Mouse (Mus musculus) CH12.LX (cell line): ENCODE measurements around the gene Jph2. TPM values are rescaled to one million over a fixed set of nuclear protein-coding genes. Genes with fewer than 3 reads are reported as not detected.
"Not testable (repeated sequence)": the region's sequence is repeated elsewhere in the genome, so short reads cannot be mapped to it uniquely, and the experiment has no call there.

Experiments
- DNase-seq: peaks from one replicate; pipeline ENCODE4 v3.0.0-alpha.2; 2013; ENCODE audit errors: extremely low read depth
- H3K27ac ChIP-seq: 2 replicates; pipeline ENCODE4 v1.5.1; 2012; ENCODE audit warnings: low read depth, mild to moderate bottlenecking, control low read depth, moderate library complexity; ENCODE audit not compliant: insufficient read depth
- H3K27me3 ChIP-seq: replicated peaks from 2 replicates; pipeline ENCODE3; 2012; ENCODE audit warnings: inconsistent platforms
- H3K36me3 ChIP-seq, 2 experiments: replicated peaks in 1 of 2; 2 replicates each; pipeline versions ENCODE3 to v1.6.1; 2012; ENCODE audit warnings: inconsistent platforms in 1 of 2, low read length in 1 of 2, mild to moderate bottlenecking in 1 of 2, mixed read lengths in 1 of 2, moderate library complexity in 1 of 2; ENCODE audit not compliant: control insufficient read depth in 1 of 2, insufficient read depth in 1 of 2
- H3K4me1 ChIP-seq, 2 experiments: 2 replicates each; pipeline ENCODE4 v1.6.1; 2012; ENCODE audit warnings: inconsistent platforms in 1 of 2, moderate library complexity in 1 of 2; ENCODE audit not compliant: insufficient read depth in 2 of 2, control insufficient read depth in 1 of 2
- H3K4me2 ChIP-seq: 2 replicates; pipeline ENCODE4 v1.6.1; 2012; ENCODE audit warnings: low read depth, mild to moderate bottlenecking, control low read depth; ENCODE audit not compliant: poor library complexity, insufficient read depth, severe bottlenecking
- H3K4me3 ChIP-seq, 3 experiments: fragments of 150-350 bp in 1 of 3; sonication (generic) in 1 of 3; replicated peaks in 1 of 3; 2 replicates each; pipeline versions ENCODE3 to v1.5.1; 2011 to 2012; ENCODE audit warnings: low read depth in 2 of 3, low read length in 2 of 3, mild to moderate bottlenecking in 2 of 3, moderate library complexity in 2 of 3, control low read depth in 1 of 3, improper control_type of control experiment in 1 of 3, inconsistent platforms in 1 of 3, mixed read lengths in 1 of 3; ENCODE audit not compliant: poor library complexity in 1 of 3
- H3K79me2 ChIP-seq: replicated peaks from 2 replicates; pipeline ENCODE4 v1.6.1; 2012; ENCODE audit warnings: mild to moderate bottlenecking, moderate library complexity; ENCODE audit not compliant: control insufficient read depth, poor library complexity, insufficient read depth, severe bottlenecking; ENCODE audit errors: extremely low read depth
- H3K9ac ChIP-seq: 2 replicates; pipeline ENCODE4 v1.6.1; 2012; ENCODE audit warnings: low read depth, mild to moderate bottlenecking, control low read depth, moderate library complexity; ENCODE audit not compliant: insufficient read depth
- H3K9me3 ChIP-seq: replicated peaks from 2 replicates; pipeline ENCODE3; 2012; ENCODE audit warnings: low read length, inconsistent platforms, mixed read lengths
- BHLHE40 ChIP-seq: IDR thresholded peaks from 2 replicates; pipeline ENCODE4 v1.6.1; 2011; ENCODE audit warnings: mild to moderate bottlenecking, low read depth, low read length, improper control_type of control experiment
- CHD1 ChIP-seq: IDR thresholded peaks from 2 replicates; pipeline ENCODE4 v1.6.1; 2012; ENCODE audit warnings: low read depth, low read length, improper control_type of control experiment, inconsistent platforms
- CTCF ChIP-seq, 2 experiments: IDR thresholded peaks in 1 of 2; conservative IDR thresholded peaks in 1 of 2; 2 replicates each; pipeline ENCODE4 v1.5.1; 2011 to 2012; ENCODE audit warnings: low read depth in 2 of 2, low read length in 2 of 2, improper control_type of control experiment in 1 of 2, inconsistent platforms in 1 of 2, mild to moderate bottlenecking in 1 of 2, moderate library complexity in 1 of 2
- IRF4 ChIP-seq: IDR thresholded peaks from 2 replicates; pipeline ENCODE4 v1.6.1; 2014; ENCODE audit warnings: low read depth, mild to moderate bottlenecking, inconsistent platforms, low read length, improper control_type of control experiment
- JUND ChIP-seq: conservative IDR thresholded peaks from 2 replicates; pipeline ENCODE4 v1.6.1; 2011; ENCODE audit warnings: low read depth, low read length, improper control_type of control experiment
- KAT2A ChIP-seq: IDR thresholded peaks from 2 replicates; pipeline ENCODE4 v1.6.1; 2012; ENCODE audit warnings: low read length, improper control_type of control experiment, inconsistent platforms; ENCODE audit not compliant: insufficient replicate concordance
- MAX ChIP-seq: IDR thresholded peaks from 2 replicates; pipeline ENCODE4 v1.6.1; 2011; ENCODE audit warnings: low read length, improper control_type of control experiment
- MEF2A ChIP-seq: IDR thresholded peaks from 2 replicates; pipeline ENCODE4 v1.6.1; 2014; ENCODE audit warnings: low read depth, mild to moderate bottlenecking, inconsistent platforms, low read length, improper control_type of control experiment, borderline replicate concordance
- MXI1 ChIP-seq: IDR thresholded peaks from 2 replicates; pipeline ENCODE4 v1.6.1; 2011; ENCODE audit warnings: mild to moderate bottlenecking, low read depth, low read length, improper control_type of control experiment
- NRF1 ChIP-seq: IDR thresholded peaks from 2 replicates; pipeline ENCODE4 v1.6.1; 2014; ENCODE audit warnings: low read depth, mild to moderate bottlenecking, inconsistent platforms, low read length, improper control_type of control experiment, moderate library complexity
- POLR2AphosphoS2 ChIP-seq: IDR thresholded peaks from 2 replicates; pipeline ENCODE4 v1.6.1; 2011; ENCODE audit warnings: low read depth, low read length, improper control_type of control experiment
- SIN3A ChIP-seq: IDR thresholded peaks from 2 replicates; pipeline ENCODE4 v1.6.1; 2012; ENCODE audit warnings: low read length, improper control_type of control experiment, inconsistent platforms
- SMC3 ChIP-seq: IDR thresholded peaks from 2 replicates; pipeline ENCODE4 v1.6.1; 2011; ENCODE audit warnings: low read depth, low read length, improper control_type of control experiment
- TBP ChIP-seq: conservative IDR thresholded peaks from 2 replicates; pipeline ENCODE4 v1.6.1; 2011; ENCODE audit warnings: low read depth, low read length, improper control_type of control experiment
- UBTF ChIP-seq: IDR thresholded peaks from 2 replicates; pipeline ENCODE4 v1.6.1; 2012; ENCODE audit warnings: low read depth, mild to moderate bottlenecking, inconsistent platforms, low read length, improper control_type of control experiment, moderate library complexity
- USF1 ChIP-seq: IDR thresholded peaks from 2 replicates; pipeline ENCODE4 v1.6.1; 2014; ENCODE audit warnings: low read depth, mild to moderate bottlenecking, inconsistent platforms, low read length, improper control_type of control experiment
- USF2 ChIP-seq: conservative IDR thresholded peaks from 2 replicates; pipeline ENCODE4 v1.6.1; 2011; ENCODE audit warnings: low read depth, low read length, improper control_type of control experiment
- ZC3H11A ChIP-seq: IDR thresholded peaks from 2 replicates; pipeline ENCODE4 v1.6.1; 2012; ENCODE audit warnings: low read depth, mild to moderate bottlenecking, inconsistent platforms, low read length, improper control_type of control experiment
- dilution Hi-C: fragments of 300-500 bp; cut with MboI; formaldehyde crosslinking; loops from 2 replicates; pipeline ENCODE4 v1.14.3; 2020; ENCODE audit warnings: low sequenced_read_pairs; ENCODE audit not compliant: extremely low pct_unique_long_range_greater_than_20kb, extremely low pct_ligation_motif_present
- in situ Hi-C: fragments of 300-500 bp; cut with MboI; formaldehyde crosslinking; loops from 3 replicates; pipeline ENCODE4 v1.14.3; 2019; ENCODE audit warnings: low sequenced_read_pairs, low pct_ligation_motif_present, low pct_unique_long_range_greater_than_20kb, mixed read lengths
- polyA plus RNA-seq: library from polyadenylated mRNA; unstranded; fragments of >175 nt; gene quantifications from 2 replicates; pipeline ENCODE4 v1.2.1, GENCODE M21; 2012; ENCODE audit warnings: low read depth; ENCODE audit not compliant: insufficient read length
- total RNA-seq, 2 experiments: library from RNA; depleted of rRNA; stranded (reverse); fragments of 300-350 nt in 1 of 2; fragments of >200 nt in 1 of 2; gene quantifications; 2 replicates each; pipeline ENCODE4 v1.2.3; 2012 to 2014

Gene Jph2
- total and polyA plus RNA-seq, 3 experiments, result not detected

- no peak for TF ChIP-seq POLR2AphosphoS2
- no peak for TF ChIP-seq UBTF
- no peak for TF ChIP-seq CTCF (conservative IDR thresholded peaks at IDR 0.05 in 1 of 2, IDR thresholded peaks at IDR 0.05 in 1 of 2; ENCODE audit: low read depth in 2 of 2, low read length in 2 of 2)
- no peak for TF ChIP-seq ZC3H11A
- TF ChIP-seq MEF2A, result no peak
- no peak for TF ChIP-seq USF2
- TF ChIP-seq MAX, result no peak
- TF ChIP-seq TBP, result no peak
- TF ChIP-seq KAT2A, result no peak
- TF ChIP-seq MXI1, result no peak
- no peak for TF ChIP-seq CHD1
- TF ChIP-seq USF1, result no peak
- no peak for TF ChIP-seq BHLHE40
- no peak for TF ChIP-seq NRF1
- TF ChIP-seq SIN3A, result no peak
- no peak for TF ChIP-seq IRF4
- no peak for TF ChIP-seq JUND
- TF ChIP-seq SMC3, result no peak
- H3K79me2 ChIP-seq, result peaks cover 16% of the 10 kb centered on the region
- peaks cover 0 to 16% of the 10 kb centered on the region in 2 experiments; a peak in 2 of 4 replicates for H3K4me1 ChIP-seq
- no peak for DNase-seq
- no peak overlapping the region for H3K4me2 ChIP-seq
- H3K27me3 ChIP-seq, result no peaks in the 10 kb centered on the region
- no peaks in the 10 kb centered on the region for H3K9me3 ChIP-seq
- in situ Hi-C loops (loop anchor here (10.0 kb wide), 1 partner anchor 317 kb away; no protein-coding TSS in a partner anchor), dilution Hi-C loops (no loop called here)
- no peak overlapping the region for H3K4me3 ChIP-seq
- peaks cover 49 to 83% of the 10 kb centered on the region in 2 experiments for H3K36me3 ChIP-seq
- no peak overlapping the region for H3K27ac ChIP-seq
- no peak overlapping the region for H3K9ac ChIP-seq
Measured at GRCm38 (mm10) chr2:163411840-163412239, 14.0 kb upstream of the Jph2 start.

GRCm38 (mm10) chr2:163411344-163411743 is 13.6 kb upstream of the Jph2 start:
- H3K27me3 ChIP-seq, H3K27ac ChIP-seq, dilution Hi-C loops, H3K9ac ChIP-seq, DNase-seq, H3K9me3 ChIP-seq, H3K4me2 ChIP-seq, H3K4me3 ChIP-seq: not testable (repeated sequence)
- Histone ChIP-seq H3K4me1 (peaks cover 0 to 16% of the 10 kb centered on the region in 2 experiments; a peak in 2 of 4 replicates), H3K36me3 (peaks cover 50 to 83% of the 10 kb centered on the region in 2 experiments), H3K79me2 (peaks cover 16% of the 10 kb centered on the region)
- in situ Hi-C loops, result loop anchor here (10.0 kb wide), 1 partner anchor 317 kb away; no protein-coding TSS in a partner anchor
